Mouse (Mus musculus) mature B cell (primary cell): Measurements from ENCODE around the gene Pex5.

Experiments used
- in situ Hi-C: fragments of 300-500 bp; cut with MboI; formaldehyde crosslinking; loops from 2 replicates; pipeline ENCODE4 v1.14.3; 2019

Gene Pex5

GRCm38 (mm10) chr6:124414927-124415325 is at the start of gene Pex5:
Gene Pex5 (minus strand): TSS chr6:124415067.
- in situ Hi-C loops = no loop called here

- in situ Hi-C loops = no loop called here
Observed at GRCm38 (mm10) chr6:124463881-124464291, 49.0 kb upstream of the Pex5 start.

- in situ Hi-C loops = no loop called here
Observed at GRCm38 (mm10) chr6:124459388-124459787, 44.5 kb upstream of the Pex5 start.

GRCm38 (mm10) chr6:124458505-124458904 is 43.6 kb upstream of the Pex5 start:
- in situ Hi-C loops = no loop called here

GRCm38 (mm10) chr6:124457827-124458226 is 43.0 kb upstream of the Pex5 start:
- in situ Hi-C loops = no loop called here

GRCm38 (mm10) chr6:124456243-124456642 is 41.4 kb upstream of the Pex5 start:
- in situ Hi-C loops = no loop called here

GRCm38 (mm10) chr6:124453756-124454155 is 38.9 kb upstream of the Pex5 start:
- in situ Hi-C loops = no loop called here

- in situ Hi-C loops = no loop called here
Observed at GRCm38 (mm10) chr6:124451995-124452394, 37.1 kb upstream of the Pex5 start.

- in situ Hi-C loops = no loop called here
Observed at GRCm38 (mm10) chr6:124449668-124450383, 35.0 kb upstream of the Pex5 start.

GRCm38 (mm10) chr6:124448959-124449667 is 34.2 kb upstream of the Pex5 start:
- in situ Hi-C loops = no loop called here

GRCm38 (mm10) chr6:124448186-124448852 is 33.5 kb upstream of the Pex5 start:
- in situ Hi-C loops = no loop called here

GRCm38 (mm10) chr6:124447356-124447755 is 32.5 kb upstream of the Pex5 start:
- in situ Hi-C loops = no loop called here

GRCm38 (mm10) chr6:124446459-124446858 is 31.6 kb upstream of the Pex5 start:
- in situ Hi-C loops = no loop called here

- in situ Hi-C loops = no loop called here
Observed at GRCm38 (mm10) chr6:124446024-124446423, 31.2 kb upstream of the Pex5 start.

GRCm38 (mm10) chr6:124443338-124443737 is 28.5 kb upstream of the Pex5 start:
- in situ Hi-C loops = no loop called here

- in situ Hi-C loops = no loop called here
Observed at GRCm38 (mm10) chr6:124436245-124436644, 21.4 kb upstream of the Pex5 start.

GRCm38 (mm10) chr6:124435173-124435572 is 20.3 kb upstream of the Pex5 start:
- in situ Hi-C loops = no loop called here

GRCm38 (mm10) chr6:124433688-124434324 is 18.9 kb upstream of the Pex5 start:
- in situ Hi-C loops = no loop called here

GRCm38 (mm10) chr6:124430784-124431495 is 16.1 kb upstream of the Pex5 start:
- in situ Hi-C loops = no loop called here

GRCm38 (mm10) chr6:124430379-124430778 is 15.5 kb upstream of the Pex5 start:
- in situ Hi-C loops = no loop called here

GRCm38 (mm10) chr6:124427791-124428576 is 13.1 kb upstream of the Pex5 start:
- in situ Hi-C loops = no loop called here
